ENCODE assay signal across 10 mouse cellular contexts in the genomic region with DNA sequence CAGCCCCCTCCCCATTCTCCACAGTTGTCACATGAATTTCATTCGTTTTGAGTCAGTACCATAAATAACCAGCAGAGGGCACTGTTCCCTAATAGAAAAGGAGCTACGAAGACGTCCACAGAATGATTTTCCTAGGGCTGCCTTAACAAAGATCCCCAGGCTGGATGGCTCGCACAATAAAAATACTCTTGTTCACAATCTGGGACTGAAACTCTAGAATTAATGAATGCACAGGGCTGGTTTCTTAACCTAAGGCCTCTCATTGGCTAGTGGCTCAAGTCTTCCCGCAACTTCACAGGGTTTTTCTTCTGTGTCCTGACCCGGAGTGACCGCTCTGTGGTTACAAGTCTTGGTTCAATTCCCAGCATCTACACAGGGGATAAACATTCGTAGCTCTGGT. TPM values are rescaled to one million over a fixed set of nuclear protein-coding genes. Genes with fewer than 3 reads are reported as not detected.
DNase-seq lines count a peak whose midpoint lies in the region; ATAC-seq and TF ChIP-seq lines count a peak whose summit lies in the region.
"Had no signal": no experiment of that assay in that cellular context is flagged by ENCODE, and none has a peak within 500 bp of the region (broad histone marks: within the 10 kb centered on the region; RNA-seq: fewer than 3 reads in every experiment).

No protein-coding gene starts in this region.

- DNase-seq in cerebellum, adult 11-12 months, result no peak
- peak; percentile 72 for DNase-seq in thymus, adult 2 months
- DNase-seq in thymus, adult 18-20 months, result no peak
- peak; percentile 79 for DNase-seq in embryo, embryonic 11.5 days (ENCODE audit: low read depth, low spot score)
- no peak for DNase-seq in stomach, postnatal 0 days (ENCODE audit: low spot score)

- no peak overlapping the region for H3K27ac ChIP-seq in thymus, adult 2 months (ENCODE audit: control insufficient read depth, insufficient read depth, low read length)
- no peak overlapping the region for H3K27ac ChIP-seq in intestine, embryonic 16.5 days (ENCODE audit: low read length)
- H3K27ac ChIP-seq in stomach, postnatal 0 days (replicated peaks), result no peak overlapping the region
- H3K27ac ChIP-seq: heart, embryonic 15.5 days had no signal

- H3K4me1 ChIP-seq in thymus, adult 2 months (replicated peaks; ENCODE audit: control insufficient read depth, insufficient read depth, low read length), result peaks cover 2% of the 10 kb centered on the region; the same call in 1 of the 2 replicates
- H3K4me1 ChIP-seq in intestine, embryonic 16.5 days (ENCODE audit: control insufficient read depth, insufficient read depth, low read length), result 0 out of 2 replicates have a peak, but pooled peaks cover 1% of the 10 kb centered on the region
- no peaks in the 10 kb centered on the region for H3K4me1 ChIP-seq in stomach, postnatal 0 days (replicated peaks; ENCODE audit: control insufficient read depth, insufficient read depth)

- WGBS in thymus, adult 2 months, result 46% methylated on average over 8 of the region's 8 CpGs
- 37% methylated on average over 8 of the region's 8 CpGs for WGBS in intestine, embryonic 16.5 days
- WGBS in stomach, postnatal 0 days, result 26% methylated on average over 8 of the region's 8 CpGs

- H3K36me3 ChIP-seq in thymus, adult 2 months (ENCODE audit: control insufficient read depth, insufficient read depth, low read length), result no peaks in the 10 kb centered on the region
- H3K36me3 ChIP-seq in intestine, embryonic 16.5 days (ENCODE audit: control insufficient read depth, insufficient read depth, low read length), result no peaks in the 10 kb centered on the region
- H3K36me3 ChIP-seq in stomach, postnatal 0 days (ENCODE audit: control insufficient read depth, insufficient read depth, low read length), result no peaks in the 10 kb centered on the region
- H3K36me3 ChIP-seq: heart, embryonic 15.5 days had no signal

- ATAC-seq in cerebellum, adult (ENCODE audit: insufficient number of reproducible peaks, low FRiP score, low TSS enrichment), result 0 out of 2 replicates have a peak, but pooled peaks have one; percentile 49
- peak; percentile 24; the same call in 1 of the 2 replicates for ATAC-seq in intestine, embryonic 16.5 days
- peak; percentile 36 for ATAC-seq in megakaryocyte progenitor cell, adult 5-6 weeks (replicated peaks; ENCODE audit: poor library complexity)
- ATAC-seq in stomach, postnatal 0 days (ENCODE audit: low FRiP score, low TSS enrichment), result no peak

- H3K4me2 ChIP-seq in intestine, embryonic 16.5 days (ENCODE audit: low read depth, low read length), result no peak overlapping the region
- no peak overlapping the region for H3K4me2 ChIP-seq in stomach, postnatal 0 days (replicated peaks; ENCODE audit: low read depth)
- H3K4me2 ChIP-seq: heart, embryonic 15.5 days had no signal

- TF ChIP-seq CTCF in thymus, adult 2 months (IDR thresholded peaks at IDR 0.05; ENCODE audit: borderline replicate concordance, control insufficient read depth, extremely low read depth, insufficient read depth, low read length, poor library complexity), result no peak
- peak; percentile 86 for TF ChIP-seq CTCF in stomach, postnatal 0 days (IDR thresholded peaks at IDR 0.05; ENCODE audit: low read depth)

- TF ChIP-seq POLR2A in thymus, adult 2 months (IDR thresholded peaks at IDR 0.05; ENCODE audit: control insufficient read depth, extremely low read depth, insufficient read depth, low read length, poor library complexity), result no peak

- H3K9me3 ChIP-seq in intestine, embryonic 16.5 days (ENCODE audit: control insufficient read depth, low read length), result no peaks in the 10 kb centered on the region
- no peaks in the 10 kb centered on the region for H3K9me3 ChIP-seq in stomach, postnatal 0 days (ENCODE audit: control insufficient read depth, low read length)
- H3K9me3 ChIP-seq: heart, embryonic 15.5 days had no signal

- no peak overlapping the region for H3K4me3 ChIP-seq in thymus, adult 2 months (ENCODE audit: control insufficient read depth, insufficient read depth, low read length)
- H3K4me3 ChIP-seq in intestine, embryonic 16.5 days (ENCODE audit: low read length), result no peak overlapping the region
- no peak overlapping the region for H3K4me3 ChIP-seq in stomach, postnatal 0 days (ENCODE audit: low read depth, low read length)
- H3K4me3 ChIP-seq: heart, embryonic 15.5 days had no signal

- H3K27me3 ChIP-seq in thymus, adult 2 months (ENCODE audit: control insufficient read depth, insufficient read depth, low read length), result peaks cover 6% of the 10 kb centered on the region; the same call in 1 of the 2 replicates
- no peaks in the 10 kb centered on the region for H3K27me3 ChIP-seq in intestine, embryonic 16.5 days (replicated peaks; ENCODE audit: control insufficient read depth, insufficient read depth, low read length)
- H3K27me3 ChIP-seq in stomach, postnatal 0 days (ENCODE audit: control insufficient read depth, insufficient read depth, low read length), result no peaks in the 10 kb centered on the region

- no peak overlapping the region for H3K9ac ChIP-seq in intestine, embryonic 16.5 days (ENCODE audit: low read depth, low read length)
- no peak overlapping the region for H3K9ac ChIP-seq in stomach, postnatal 0 days (ENCODE audit: low read length)
- H3K9ac ChIP-seq: heart, embryonic 15.5 days had no signal

- no peak for TF ChIP-seq EP300 in stomach, postnatal 0 days (optimal IDR thresholded peaks at IDR 0.05)

RNA-seq across cellular contexts. Expression of a gene that starts 14.0 kb away (rescaled TPM):
- polyA plus RNA-seq in thymus, adult 2 months (2012; rRNA removed), result 57.0 and 69.9 TPM in 2 replicates
- polyA plus RNA-seq in intestine, embryonic 16.5 days (2015; fragmentation: Nextera tagmentation; extraction: Ambion mirVana), result 45.1 and 45.7 TPM in 2 replicates
- total RNA-seq in megakaryocyte progenitor cell, adult 5-6 weeks (2015), result 146 and 154 TPM in 2 replicates
- total RNA-seq in megakaryocyte progenitor cell, adult 5-6 weeks (2017), result 113 and 122 TPM in 2 replicates
- 29.4 and 33.4 TPM in 2 replicates for polyA plus RNA-seq in stomach, postnatal 0 days (2015; fragmentation: Nextera tagmentation; extraction: Ambion mirVana)

RNA-seq across cellular contexts. Expression of a gene that starts 33.0 kb away (rescaled TPM):
- polyA plus RNA-seq in thymus, adult 2 months (2012; rRNA removed), result not detected in 2 replicates
- not detected in 2 replicates for polyA plus RNA-seq in intestine, embryonic 16.5 days (2015; fragmentation: Nextera tagmentation; extraction: Ambion mirVana)
- not detected in 2 replicates for total RNA-seq in megakaryocyte progenitor cell, adult 5-6 weeks (2015)
- not detected in 2 replicates for total RNA-seq in megakaryocyte progenitor cell, adult 5-6 weeks (2017)
- polyA plus RNA-seq in stomach, postnatal 0 days (2015; fragmentation: Nextera tagmentation; extraction: Ambion mirVana), result not detected in 2 replicates
- polyA plus RNA-seq: heart, embryonic 15.5 days; small intestine, adult 2 months had no signal

RNA-seq across cellular contexts. Expression of a gene that starts 47.4 kb away (rescaled TPM):
- 28.5 and 35.6 TPM in 2 replicates for polyA plus RNA-seq in thymus, adult 2 months (2012; rRNA removed)
- 103 and 120 TPM in 2 replicates for polyA plus RNA-seq in intestine, embryonic 16.5 days (2015; fragmentation: Nextera tagmentation; extraction: Ambion mirVana)
- total RNA-seq in megakaryocyte progenitor cell, adult 5-6 weeks (2015), result 42.7 and 46.2 TPM in 2 replicates
- total RNA-seq in megakaryocyte progenitor cell, adult 5-6 weeks (2017), result 36.6 and 39.2 TPM in 2 replicates
- polyA plus RNA-seq in stomach, postnatal 0 days (2015; fragmentation: Nextera tagmentation; extraction: Ambion mirVana), result 52.3 and 55.4 TPM in 2 replicates

Comparison
In these comparisons a context has a peak if more than half of its experiments do, and no peak if none do; other contexts are left out.
1. DNase-seq: peak in thymus, adult 2 months (single experiment) and embryo, embryonic 11.5 days (single experiment); none in cerebellum, adult 11-12 months (single experiment), thymus, adult 18-20 months (0 of 2) and stomach, postnatal 0 days (single experiment).